Mouse (Mus musculus) heart, embryonic 13.5 days (tissue): Measurements from ENCODE around the gene P3h4. TPM values are rescaled to one million over a fixed set of nuclear protein-coding genes. Genes with fewer than 3 reads are reported as not detected.

Experiments used
- ATAC-seq: fragments of 200-750 bp; cut with Nextera tagmentation; 2 replicates; pipeline ENCODE4 v1.8.0; 2017; ENCODE audit warnings: moderate TSS enrichment; ENCODE audit not compliant: insufficient number of reproducible peaks, low FRiP score, low TSS enrichment; ENCODE audit errors: extremely low read depth
- H3K27ac ChIP-seq: fragments of 300-500 bp; sonication (generic); replicated peaks from 2 replicates; pipeline ENCODE4 v1.5.1; 2015; ENCODE audit warnings: moderate library complexity, mild to moderate bottlenecking, inconsistent platforms
- H3K27me3 ChIP-seq: fragments of 300-500 bp; sonication (generic); replicated peaks from 2 replicates; pipeline ENCODE4 v1.6.1; 2015; ENCODE audit warnings: mild to moderate bottlenecking, inconsistent platforms
- H3K36me3 ChIP-seq: fragments of 300-500 bp; sonication (generic); 2 replicates; pipeline ENCODE4 v1.6.1; 2015; ENCODE audit warnings: mild to moderate bottlenecking, inconsistent platforms
- H3K4me1 ChIP-seq: fragments of 300-500 bp; sonication (generic); 2 replicates; pipeline ENCODE4 v1.6.1; 2015; ENCODE audit warnings: inconsistent platforms
- H3K4me2 ChIP-seq: fragments of 300-500 bp; sonication (generic); 2 replicates; pipeline ENCODE4 v1.6.1; 2015; ENCODE audit warnings: inconsistent platforms, mild to moderate bottlenecking, moderate library complexity
- H3K4me3 ChIP-seq: fragments of 300-500 bp; sonication (generic); 2 replicates; pipeline ENCODE4 v1.5.1; 2015; ENCODE audit warnings: moderate library complexity, mild to moderate bottlenecking, inconsistent platforms
- H3K9ac ChIP-seq: fragments of 300-500 bp; sonication (generic); 2 replicates; pipeline ENCODE4 v1.6.1; 2015; ENCODE audit warnings: inconsistent platforms, mild to moderate bottlenecking, moderate library complexity
- H3K9me3 ChIP-seq: fragments of 300-500 bp; sonication (generic); 2 replicates; pipeline ENCODE4 v1.6.1; 2016; ENCODE audit warnings: inconsistent platforms
- WGBS: fragments of 180-500 bp; shearing (Covaris S2); methylation state at CpG from one replicate; pipeline ENCODE4 v1.1.7; 2015; ENCODE audit warnings: mixed read lengths; 5-methylcytosine and 5-hydroxymethylcytosine counted together
- polyA plus RNA-seq: library from polyadenylated mRNA; unstranded; fragments of >200 nt; fragmentation: Nextera tagmentation; extraction: Ambion mirVana; gene quantifications from 2 replicates; pipeline ENCODE4 v1.2.1, GENCODE M21; 2015

The P3h4 gene
- polyA plus RNA-seq, 1 experiment from 2014 or later: 62.9 TPM

DNA sequence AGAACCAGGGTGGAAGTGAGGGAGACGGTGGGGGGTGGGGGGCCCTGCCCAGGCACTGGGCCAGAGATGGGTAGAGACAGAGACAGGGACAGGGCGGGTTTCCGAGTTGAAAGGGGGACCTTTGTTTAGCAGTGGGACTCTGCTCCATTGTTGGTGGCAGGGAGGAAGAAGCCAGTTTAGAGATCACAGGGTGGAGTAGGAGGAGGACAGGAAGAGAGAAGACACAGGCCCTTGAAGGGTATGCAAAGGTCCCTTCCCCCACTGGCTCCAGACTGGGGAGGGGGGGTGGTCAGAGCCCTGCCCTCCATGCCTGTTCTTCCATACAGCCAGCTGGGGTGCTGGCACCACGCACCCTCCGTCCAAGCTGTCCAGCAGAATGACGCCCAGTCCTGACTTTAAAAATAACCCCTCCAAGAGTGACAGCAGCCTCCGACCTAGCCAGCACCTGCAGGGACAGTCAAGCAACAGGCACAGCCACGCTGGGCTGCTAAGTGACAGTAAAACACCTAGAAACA, 24.6 kb downstream of the P3h4 start:
- Histone ChIP-seq H3K27me3 (no peaks in the 10 kb centered on the region), H3K9ac (peak overlapping the region; percentile 69), H3K4me1 (peaks cover 90% of the 10 kb centered on the region), H3K4me3 (peak overlapping the region; percentile 13; the same call in 1 of the 2 replicates), H3K4me2 (peak overlapping the region; percentile 50), H3K27ac (peak overlapping the region; percentile 92), H3K36me3 (peaks cover 27% of the 10 kb centered on the region), H3K9me3 (no peaks in the 10 kb centered on the region)
- no peak for ATAC-seq
- 19% methylated on average over 8 of the region's 8 CpGs for WGBS

- Histone ChIP-seq H3K4me1 (peaks cover 76% of the 10 kb centered on the region), H3K9me3 (no peaks in the 10 kb centered on the region), H3K4me3 (peak overlapping the region; percentile 3; the same call in 1 of the 2 replicates), H3K27me3 (no peaks in the 10 kb centered on the region), H3K9ac (peak overlapping the region; percentile 72), H3K27ac (peak overlapping the region; percentile 92), H3K4me2 (peak overlapping the region; percentile 53), H3K36me3 (peaks cover 41% of the 10 kb centered on the region)
- WGBS: 48% methylated on average over 6 of the region's 6 CpGs
- no peak for ATAC-seq
Observed at GRCm38 (mm10) chr11:100388588-100388987, 26.0 kb downstream of the P3h4 start.

- Histone ChIP-seq H3K4me3 (peak overlapping the region; percentile 3; the same call in 1 of the 2 replicates), H3K4me1 (peaks cover 68% of the 10 kb centered on the region)
- WGBS: 22% methylated on average over 14 of the region's 14 CpGs
Observed at GRCm38 (mm10) chr11:100387589-100388375, 26.9 kb downstream of the P3h4 start.

GRCm38 (mm10) chr11:100387111-100387510, 27.5 kb downstream of the P3h4 start:
- Histone ChIP-seq H3K27me3 (no peaks in the 10 kb centered on the region), H3K9me3 (no peaks in the 10 kb centered on the region), H3K4me3 (no peak overlapping the region), H3K4me1 (peaks cover 61% of the 10 kb centered on the region), H3K27ac (peak overlapping the region; percentile 92), H3K4me2 (0 out of 2 replicates have a peak overlapping the region, but pooled peaks have one; percentile 53), H3K36me3 (peaks cover 45% of the 10 kb centered on the region), H3K9ac (peak overlapping the region; percentile 72; the same call in 1 of the 2 replicates)
- WGBS: 84% methylated on average over 6 of the region's 6 CpGs
- no peak for ATAC-seq

More at GRCm38 (mm10) chr11:100387589-100388375, 26.9 kb downstream of the P3h4 start:
- Histone ChIP-seq H3K27me3 (no peaks in the 10 kb centered on the region), H3K9ac (peak overlapping the region; percentile 72), H3K9me3 (no peaks in the 10 kb centered on the region), H3K36me3 (peaks cover 43% of the 10 kb centered on the region), H3K27ac (peak overlapping the region; percentile 92), H3K4me2 (peak overlapping the region; percentile 53)
- peak; percentile 47; the same call in 1 of the 2 replicates for ATAC-seq

GRCm38 (mm10) chr11:100386586-100386985, 28.1 kb downstream of the P3h4 start:
- no peak for ATAC-seq
- Histone ChIP-seq H3K27ac (peak overlapping the region; percentile 17; the same call in 1 of the 2 replicates), H3K9ac (peak overlapping the region; percentile 33; the same call in 1 of the 2 replicates), H3K27me3 (no peaks in the 10 kb centered on the region), H3K4me1 (peaks cover 56% of the 10 kb centered on the region), H3K4me2 (no peak overlapping the region), H3K36me3 (peaks cover 50% of the 10 kb centered on the region), H3K4me3 (no peak overlapping the region), H3K9me3 (no peaks in the 10 kb centered on the region)
- 53% methylated on average over 5 of the region's 5 CpGs for WGBS

GRCm38 (mm10) chr11:100385016-100385415, 29.6 kb downstream of the P3h4 start:
- Histone ChIP-seq H3K36me3 (peaks cover 66% of the 10 kb centered on the region), H3K27me3 (no peaks in the 10 kb centered on the region), H3K9ac (0 out of 2 replicates have a peak overlapping the region, but pooled peaks have one; percentile 3), H3K27ac (no peak overlapping the region), H3K9me3 (no peaks in the 10 kb centered on the region), H3K4me1 (peaks cover 40% of the 10 kb centered on the region), H3K4me3 (no peak overlapping the region), H3K4me2 (no peak overlapping the region)
- ATAC-seq: no peak
- WGBS: 88% methylated on average over 3 of the region's 3 CpGs

DNA sequence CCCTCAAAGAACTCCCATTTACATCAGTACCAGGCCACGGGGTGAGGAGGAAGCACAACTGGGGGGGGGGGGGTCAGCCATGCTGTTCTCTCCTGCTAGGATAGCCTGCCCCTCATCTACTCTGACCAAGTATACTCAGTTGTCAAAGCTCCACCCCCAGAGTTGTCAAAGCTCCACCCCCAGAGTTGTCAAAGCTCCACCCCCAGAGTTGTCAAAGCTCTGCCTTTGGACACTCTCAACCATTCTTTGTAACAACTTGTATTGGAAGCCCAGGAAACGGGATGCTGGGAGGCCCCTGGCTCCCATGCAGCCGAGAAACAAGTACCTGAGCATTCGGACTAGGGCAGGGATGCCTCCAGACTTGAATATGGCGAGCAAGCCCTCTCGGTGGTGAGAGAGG, 32.0 kb downstream of the P3h4 start:
- Histone ChIP-seq H3K9me3 (no peaks in the 10 kb centered on the region), H3K4me1 (peaks cover 17% of the 10 kb centered on the region), H3K4me2 (no peak overlapping the region), H3K36me3 (peaks cover 89% of the 10 kb centered on the region), H3K9ac (no peak overlapping the region), H3K27me3 (no peaks in the 10 kb centered on the region), H3K4me3 (no peak overlapping the region), H3K27ac (no peak overlapping the region)
- no peak for ATAC-seq
- 80% methylated on average over 6 of the region's 6 CpGs for WGBS

DNA sequence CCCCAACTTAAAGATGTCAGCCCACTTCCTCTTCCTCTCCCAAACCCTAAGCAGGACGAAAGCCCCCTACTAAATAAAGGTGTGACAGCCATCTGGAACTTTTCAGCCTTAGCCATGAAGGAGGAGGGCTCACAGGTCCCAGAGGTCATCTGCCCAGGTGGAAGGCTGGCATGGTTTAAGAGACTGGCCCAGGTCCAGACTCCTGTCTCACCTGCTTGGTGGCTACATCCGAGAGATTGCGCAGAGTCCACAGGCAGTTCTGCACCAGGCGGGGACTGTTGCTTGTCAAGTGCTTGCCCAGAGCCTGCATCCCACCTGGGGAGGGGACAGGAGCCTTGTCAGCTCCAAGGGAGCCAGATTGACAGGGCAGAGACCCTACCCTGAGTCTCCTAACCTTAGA, 35.3 kb downstream of the P3h4 start:
- Histone ChIP-seq H3K27ac (no peak overlapping the region), H3K27me3 (no peaks in the 10 kb centered on the region), H3K9ac (no peak overlapping the region), H3K4me2 (no peak overlapping the region), H3K9me3 (no peaks in the 10 kb centered on the region), H3K4me3 (no peak overlapping the region), H3K36me3 (peaks cover 99% of the 10 kb centered on the region), H3K4me1 (no peaks in the 10 kb centered on the region)
- ATAC-seq: no peak
- 73% methylated on average over 4 of the region's 4 CpGs for WGBS

GRCm38 (mm10) chr11:100378446-100378845, 36.2 kb downstream of the P3h4 start:
- Histone ChIP-seq H3K27me3 (no peaks in the 10 kb centered on the region), H3K4me3 (no peak overlapping the region), H3K9ac (no peak overlapping the region), H3K4me2 (no peak overlapping the region), H3K36me3 (peaks cover 99% of the 10 kb centered on the region), H3K9me3 (no peaks in the 10 kb centered on the region), H3K4me1 (no peaks in the 10 kb centered on the region), H3K27ac (no peak overlapping the region)
- no peak for ATAC-seq
- WGBS: 81% methylated on average over 5 of the region's 5 CpGs

GRCm38 (mm10) chr11:100377989-100378388, 36.6 kb downstream of the P3h4 start:
- H3K4me3 ChIP-seq: no peak overlapping the region
- 92% methylated on average over 14 of the region's 14 CpGs for WGBS
- no peaks in the 10 kb centered on the region for H3K9me3 ChIP-seq
- no peak overlapping the region for H3K4me2 ChIP-seq
- no peak overlapping the region for H3K9ac ChIP-seq
- no peak for ATAC-seq
- H3K36me3 ChIP-seq: peaks cover 99% of the 10 kb centered on the region
- H3K27me3 ChIP-seq: no peaks in the 10 kb centered on the region
- no peak overlapping the region for H3K27ac ChIP-seq
- no peaks in the 10 kb centered on the region for H3K4me1 ChIP-seq

- no peak overlapping the region for H3K4me2 ChIP-seq
- no peak overlapping the region for H3K4me3 ChIP-seq
- 90% methylated on average over 21 of the region's 21 CpGs for WGBS
- no peak for ATAC-seq
- no peak overlapping the region for H3K9ac ChIP-seq
- H3K36me3 ChIP-seq: peaks cover 99% of the 10 kb centered on the region
- H3K27me3 ChIP-seq: no peaks in the 10 kb centered on the region
- H3K4me1 ChIP-seq: no peaks in the 10 kb centered on the region
- H3K9me3 ChIP-seq: no peaks in the 10 kb centered on the region
- H3K27ac ChIP-seq: no peak overlapping the region
Observed at GRCm38 (mm10) chr11:100376746-100377389, 37.8 kb downstream of the P3h4 start.
